Mouse (Mus musculus): ENCODE measurements around the gene Mrtfb.

DNA sequence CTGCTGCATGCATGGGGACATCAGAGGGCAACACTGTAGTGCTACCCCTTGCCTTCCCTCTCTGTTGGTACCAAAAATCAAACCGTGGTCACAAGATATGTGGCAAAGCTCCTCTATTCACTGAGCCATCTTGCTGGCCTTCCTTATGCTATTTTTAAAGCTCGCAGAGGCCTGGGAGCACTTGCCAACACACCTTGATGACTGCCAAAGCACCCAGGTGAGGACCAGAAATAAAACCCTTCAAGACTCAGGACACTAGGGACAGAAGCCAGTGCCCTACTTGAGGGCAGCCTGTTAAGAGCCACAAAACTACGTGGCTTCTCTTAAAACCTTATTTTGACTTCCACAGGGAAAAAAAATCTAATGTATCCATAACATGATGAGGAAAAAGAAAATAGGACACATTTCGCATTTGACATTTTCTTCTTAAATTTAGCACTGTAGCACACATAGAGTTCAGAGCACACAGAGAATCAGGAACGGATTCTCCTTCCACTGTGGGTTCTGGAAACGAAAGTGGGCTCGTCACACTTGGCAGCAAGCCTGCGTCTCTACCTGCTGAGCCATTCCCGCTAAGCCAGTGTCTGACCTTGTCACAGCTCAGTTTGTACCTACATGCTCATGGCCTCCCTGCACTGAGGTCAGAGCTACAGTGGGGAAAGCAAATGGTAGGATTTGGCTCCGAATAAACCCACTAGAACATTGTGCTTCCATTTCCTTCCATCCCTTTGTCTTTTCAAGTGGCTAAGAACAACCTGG is 170.7 kb downstream of the Mrtfb start:
- no peak for TF ChIP-seq CTCF (IDR thresholded peaks at IDR 0.05; ENCODE audit: control insufficient read depth, insufficient read depth, low read length)
- no peak for TF ChIP-seq POLR2A (IDR thresholded peaks at IDR 0.05; ENCODE audit: borderline replicate concordance, control insufficient read depth, low read depth, low read length)

Data from bone marrow, adult 2 months (tissue).